Mouse (Mus musculus) inflammation-experienced regulatory T-cells, adult 6 months (primary cell): ENCODE measurements around the gene Hivep2. TPM values are rescaled to one million over a fixed set of nuclear protein-coding genes. Genes with fewer than 3 reads are reported as not detected.

Experiments used
- ATAC-seq: one replicate; pipeline ENCODE4 v1.8.0; 2017
- polyA plus RNA-seq, 3 experiments: library from polyadenylated mRNA; unstranded; fragments of 100-300 nt; shearing (Covaris generic); gene quantifications; one replicate each; pipeline ENCODE4 v1.2.1; 2017

Gene Hivep2
- polyA plus RNA-seq, 3 experiments from 2014 or later, result 19.4 to 32.6 (median 24.8) TPM

DNA sequence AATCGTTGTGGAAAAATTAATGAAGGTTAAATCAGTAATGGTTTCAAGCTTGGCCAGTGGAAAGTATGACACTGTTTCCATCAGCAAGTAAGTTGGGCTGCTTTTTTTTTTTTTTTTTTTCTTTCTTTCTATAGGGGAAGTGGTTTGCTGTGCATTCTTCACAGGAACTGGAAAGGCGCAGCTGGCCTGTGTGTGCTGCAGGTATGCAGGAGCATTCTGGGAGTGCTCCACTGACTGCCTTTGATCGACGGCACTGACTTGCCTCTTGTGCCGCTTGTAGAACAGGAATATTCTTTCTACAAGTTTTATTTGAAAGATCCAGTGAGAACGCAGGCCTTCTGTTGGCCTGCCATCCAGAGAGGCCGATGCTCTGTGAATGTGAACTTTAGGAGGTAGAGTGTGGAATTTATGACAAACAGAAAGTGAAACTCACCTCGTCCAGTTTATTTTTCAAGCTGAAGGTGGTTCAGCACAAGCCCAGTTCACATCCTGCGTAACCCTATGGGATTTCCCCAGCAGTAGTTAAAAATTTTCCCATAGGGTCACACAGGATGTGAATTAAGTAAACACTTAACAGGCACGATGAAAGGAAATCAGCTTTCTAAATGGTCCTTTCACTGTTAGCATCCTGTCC lies 120.1 kb downstream of the Hivep2 start:
- peak; percentile 84 for ATAC-seq

DNA sequence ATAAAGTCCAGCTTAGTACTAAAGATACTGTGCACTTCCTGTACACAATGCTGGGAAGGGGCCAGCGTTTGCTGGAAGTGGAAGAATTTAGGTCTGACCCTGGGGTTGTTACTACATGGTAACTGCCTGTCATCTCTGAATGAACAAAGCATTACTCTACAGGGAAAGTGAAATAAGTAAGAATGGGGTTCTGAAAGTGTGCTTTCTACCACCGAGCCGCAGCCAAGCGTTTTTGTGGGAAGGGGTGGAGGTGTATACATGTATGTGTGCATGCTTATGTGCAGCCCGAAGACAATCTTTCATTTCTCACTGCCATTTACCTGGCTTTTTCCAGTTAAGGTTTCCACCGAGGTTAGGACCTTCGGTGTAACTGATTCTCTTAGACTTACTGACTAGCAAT lies 121.4 kb downstream of the Hivep2 start:
- no peak for ATAC-seq

- no peak for ATAC-seq
These were observed 123.6 kb downstream of the Hivep2 start for GRCm38 (mm10) chr10:14089488-14089887.

DNA sequence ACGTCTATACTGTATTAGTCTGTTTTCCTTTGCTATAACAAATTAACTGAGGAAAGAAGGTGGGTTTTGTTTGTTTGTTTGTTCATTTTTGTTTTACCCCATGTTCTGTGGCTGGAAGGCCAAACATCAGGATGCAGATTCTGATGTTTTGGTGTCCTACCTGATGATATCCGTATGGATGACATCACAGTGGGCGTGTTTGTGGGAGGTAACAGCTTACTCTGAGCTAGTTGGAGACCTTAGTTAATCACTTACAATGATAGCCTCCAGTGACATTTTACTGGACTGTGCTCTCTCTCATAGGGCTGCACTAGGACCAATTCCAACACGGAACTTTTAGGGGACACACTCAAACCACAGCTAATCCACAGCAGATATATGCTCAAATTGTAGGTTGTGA lies 128.2 kb downstream of the Hivep2 start:
- ATAC-seq, result peak; percentile 33

- ATAC-seq, result no peak
These were observed 130.2 kb downstream of the Hivep2 start for GRCm38 (mm10) chr10:14096045-14096444.

DNA sequence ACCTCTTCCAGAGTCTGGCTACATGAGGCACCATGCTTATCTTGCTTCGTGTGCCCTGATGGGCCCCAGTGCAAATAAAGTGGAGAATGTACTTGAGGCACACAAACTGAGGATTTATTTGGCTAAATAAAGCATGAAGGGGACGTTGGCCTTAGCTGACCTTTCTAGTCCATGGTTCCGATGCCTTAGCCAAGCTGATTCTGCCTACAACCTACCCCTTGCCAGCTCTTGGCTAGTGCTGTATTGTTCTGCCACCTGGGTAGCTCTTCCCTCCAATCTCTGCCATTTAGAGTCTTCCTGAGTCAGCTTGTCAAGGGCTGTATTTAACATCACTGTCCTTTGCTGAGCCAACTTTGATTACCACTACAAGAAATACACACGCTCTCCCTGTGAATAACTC lies 133.3 kb downstream of the Hivep2 start:
- no peak for ATAC-seq

DNA sequence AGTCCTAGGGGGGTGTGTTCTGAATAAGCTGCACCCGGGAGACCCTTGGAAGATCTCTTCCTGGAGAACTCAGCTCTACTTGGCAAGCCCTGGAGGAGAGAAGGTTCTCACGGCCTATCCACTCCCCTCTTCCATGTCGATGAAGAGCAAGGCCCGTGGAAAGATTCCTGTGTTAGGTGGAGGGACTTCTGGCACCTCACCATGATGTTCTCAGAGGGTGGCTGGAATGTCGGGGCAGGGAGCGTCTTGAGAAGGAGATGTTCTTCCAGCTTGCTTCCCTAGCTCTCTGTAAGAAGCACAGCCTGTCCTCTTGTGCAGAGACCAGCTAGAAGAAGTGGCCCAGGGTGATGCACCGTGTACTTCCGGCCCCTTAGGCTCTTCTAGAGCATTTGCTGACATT lies 134.2 kb downstream of the Hivep2 start:
- no peak for ATAC-seq

- ATAC-seq, result no peak
These were observed 135.0 kb downstream of the Hivep2 start for GRCm38 (mm10) chr10:14100847-14101246.

GRCm38 (mm10) chr10:14101966-14102365 lies 136.1 kb downstream of the Hivep2 start:
- ATAC-seq, result no peak

- no peak for ATAC-seq
These were observed 142.3 kb downstream of the Hivep2 start for GRCm38 (mm10) chr10:14107980-14108671.

DNA sequence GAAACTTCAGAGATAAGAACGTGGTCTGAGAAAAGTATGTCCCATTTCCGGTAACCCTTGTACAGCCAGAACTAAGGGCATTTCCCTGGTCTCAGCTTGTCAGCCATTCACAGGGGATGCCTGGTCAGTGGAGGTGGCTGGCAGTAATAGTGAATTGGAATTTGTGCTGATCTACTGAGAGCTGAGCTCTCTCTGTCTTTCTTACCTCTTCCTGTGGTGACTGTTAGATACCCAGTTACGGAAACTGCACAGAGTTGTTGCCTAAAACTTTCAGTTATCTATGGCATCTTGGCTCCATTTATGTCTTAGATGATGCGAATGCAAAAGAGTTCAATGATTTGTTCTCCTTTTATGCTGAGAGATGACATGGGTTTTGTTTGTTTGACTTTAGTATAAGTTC lies 150.0 kb downstream of the Hivep2 start:
- ATAC-seq, result peak; percentile 75

GRCm38 (mm10) chr10:14116978-14117377 lies 151.1 kb downstream of the Hivep2 start:
- peak; percentile 66 for ATAC-seq

GRCm38 (mm10) chr10:14119201-14119600 lies 153.3 kb downstream of the Hivep2 start:
- ATAC-seq, result no peak

- ATAC-seq, result no peak
These were observed 154.6 kb downstream of the Hivep2 start for GRCm38 (mm10) chr10:14120512-14120911.

DNA sequence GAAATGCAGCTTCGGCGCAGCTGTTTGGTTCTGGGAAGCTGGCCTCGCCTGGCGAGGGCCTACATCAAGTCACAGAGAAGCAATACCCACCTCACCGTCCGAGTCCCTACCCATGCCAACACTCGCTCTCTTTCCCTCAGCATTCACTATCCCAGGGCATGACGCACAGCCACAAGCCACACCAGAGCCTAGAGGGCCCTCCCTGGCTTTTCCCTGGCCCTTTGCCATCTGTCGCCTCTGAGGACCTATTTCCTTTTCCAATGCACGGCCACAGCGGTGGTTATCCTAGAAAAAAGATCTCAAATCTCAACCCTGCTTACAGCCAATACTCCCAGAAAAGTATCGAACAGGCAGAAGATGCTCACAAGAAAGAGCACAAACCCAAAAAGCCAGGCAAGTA lies 162.0 kb downstream of the Hivep2 start:
- ATAC-seq, result no peak

DNA sequence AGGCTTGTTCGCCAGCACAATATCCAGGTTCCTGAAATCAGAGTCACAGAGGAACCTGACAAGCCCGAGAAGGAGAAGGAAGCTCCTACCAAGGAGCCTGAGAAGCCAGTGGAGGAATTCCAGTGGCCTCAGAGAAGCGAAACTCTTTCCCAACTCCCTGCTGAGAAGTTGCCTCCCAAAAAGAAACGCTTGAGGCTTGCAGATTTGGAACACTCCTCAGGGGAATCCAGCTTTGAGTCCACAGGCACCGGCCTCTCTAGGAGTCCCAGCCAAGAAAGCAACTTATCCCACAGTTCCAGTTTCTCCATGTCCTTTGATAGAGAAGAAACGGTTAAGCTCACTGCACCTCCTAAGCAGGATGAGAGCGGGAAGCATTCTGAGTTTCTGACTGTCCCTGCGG lies 164.4 kb downstream of the Hivep2 start:
- ATAC-seq, result no peak

DNA sequence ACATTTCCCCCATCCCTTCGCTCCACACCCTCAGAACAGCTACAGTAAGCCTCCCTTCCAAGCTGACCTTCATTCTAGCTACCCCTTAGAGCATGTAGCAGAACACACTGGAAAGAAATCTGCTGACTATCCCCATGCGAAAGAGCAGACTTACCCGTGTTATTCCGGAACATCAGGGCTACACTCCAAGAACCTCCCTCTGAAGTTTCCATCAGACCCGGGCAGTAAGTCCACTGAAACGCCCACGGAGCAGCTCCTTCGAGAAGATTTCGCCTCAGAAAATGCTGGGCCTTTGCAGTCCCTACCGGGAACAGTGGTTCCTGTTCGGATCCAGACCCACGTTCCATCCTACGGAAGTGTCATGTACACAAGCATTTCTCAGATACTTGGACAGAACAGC lies 165.4 kb downstream of the Hivep2 start:
- no peak for ATAC-seq

GRCm38 (mm10) chr10:14132061-14132460 lies 166.2 kb downstream of the Hivep2 start:
- no peak for ATAC-seq

DNA sequence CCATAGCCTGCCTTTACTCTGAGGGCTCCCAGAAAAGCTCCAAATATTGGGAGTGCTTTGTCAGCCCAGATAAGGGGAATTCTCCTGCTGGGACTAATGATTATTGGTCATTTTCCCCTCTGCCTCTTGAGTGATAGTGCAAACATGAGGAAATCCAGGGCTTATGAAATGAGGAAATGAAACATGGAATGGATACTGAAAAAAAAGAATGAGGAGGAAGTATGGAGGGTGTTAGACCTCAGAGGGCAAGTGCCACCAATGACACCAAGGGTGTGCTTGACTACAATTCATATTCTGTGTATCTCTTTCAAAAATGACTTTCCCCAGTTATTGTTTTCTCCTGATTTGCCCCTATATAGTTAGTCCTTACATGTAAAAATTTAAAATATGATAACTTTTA lies 167.1 kb downstream of the Hivep2 start:
- ATAC-seq, result no peak

DNA sequence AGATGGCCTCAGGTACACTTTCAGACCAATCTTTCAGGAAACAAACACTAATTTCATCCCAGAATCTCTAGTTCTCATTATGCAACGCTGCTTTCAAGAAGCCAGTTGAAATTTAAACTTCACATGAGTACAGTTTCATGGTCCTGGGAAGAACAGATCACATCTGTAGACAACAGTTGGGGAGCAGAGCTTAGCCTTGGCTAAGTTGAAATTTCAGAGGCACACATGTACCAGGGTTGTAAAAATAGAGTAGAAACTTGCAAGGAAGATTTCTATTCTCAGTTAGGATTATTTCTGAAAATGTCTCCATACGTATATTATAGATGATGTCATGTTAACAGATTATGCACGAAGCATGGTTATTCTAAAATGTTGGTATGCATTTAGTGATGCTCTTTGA lies 172.8 kb downstream of the Hivep2 start:
- ATAC-seq, result no peak

- ATAC-seq, result no peak
These were observed 179.0 kb downstream of the Hivep2 start for GRCm38 (mm10) chr10:14144840-14145239.

GRCm38 (mm10) chr10:14164829-14165228 lies 199.0 kb downstream of the Hivep2 start:
- no peak for ATAC-seq

DNA sequence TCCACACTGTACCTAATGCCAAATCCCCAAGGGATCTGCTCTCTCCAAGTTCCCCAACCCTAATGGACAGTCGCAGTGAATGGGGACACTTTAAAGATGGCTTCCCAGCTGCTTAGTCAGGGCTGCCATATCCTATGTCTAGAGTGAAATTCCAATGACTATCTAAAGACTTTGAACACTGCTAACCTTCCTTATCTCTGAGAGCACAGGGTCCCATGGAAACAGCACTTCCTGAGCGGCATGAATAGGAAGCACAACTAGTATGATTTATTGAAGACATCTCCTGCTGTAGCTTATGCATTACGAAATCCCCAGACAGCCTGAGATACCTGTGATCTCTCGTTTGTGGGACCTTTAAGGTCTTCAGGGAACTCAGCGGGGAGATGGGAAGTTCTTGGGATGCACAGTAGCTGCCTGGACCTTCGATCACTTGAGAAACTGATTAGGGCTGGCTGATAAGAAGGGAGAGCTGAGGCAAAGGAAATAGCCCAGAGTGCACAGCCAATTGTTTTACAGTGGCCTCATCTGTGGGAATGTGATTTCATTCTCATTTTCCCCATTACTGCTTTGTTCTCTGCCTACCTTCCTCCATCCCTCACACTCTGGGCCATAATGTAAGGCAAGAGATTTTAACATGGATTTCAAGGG lies 202.4 kb downstream of the Hivep2 start:
- no peak for ATAC-seq
